Mouse (Mus musculus) T-helper 17 cell (primary cell): ENCODE measurements at regions not wholly inside any gene's neighbourhood (a gene's known extent, or its start where the extent isn't known, plus 50 kb on each side); places are given as distances from the start of the nearest gene placed in this dataset.

Source experiments
- in situ Hi-C, 2 experiments: fragments of 300-600 bp; cut with MboI, MseI; formaldehyde crosslinking; loops; 1 replicate in 1 of 2; 2 replicates in 1 of 2; pipeline ENCODE4 v1.15.1; 2025; ENCODE audit warnings: high pct_unique_total_duplicates in 2 of 2

DNA sequence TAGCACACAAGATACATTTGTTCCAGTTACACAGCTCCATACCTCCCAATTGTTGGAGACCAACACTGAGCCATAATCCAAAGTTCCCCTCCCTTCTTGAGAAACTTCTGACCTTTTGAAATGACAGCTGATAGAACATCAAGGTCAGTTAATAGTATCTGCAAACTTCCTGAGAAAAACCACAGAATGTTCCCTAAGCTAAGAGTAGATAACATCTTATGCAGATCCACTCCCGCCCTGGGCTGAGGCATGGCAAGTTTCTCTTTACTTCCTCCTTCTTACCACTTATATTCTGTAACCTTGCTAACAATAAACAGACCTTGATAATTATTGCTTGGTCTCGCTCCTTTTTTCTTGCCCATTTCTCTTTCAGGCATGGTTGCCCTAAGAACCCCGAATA lies 55.3 kb upstream of the Vmn2r97 start:
- in situ Hi-C loops, result loop anchor here in 1 of 2 experiments (5.0 kb wide), 1 partner anchor 247 kb away; no protein-coding TSS in a partner anchor
